Mouse (Mus musculus) hindbrain, embryonic 15.5 days (tissue): Measurements from ENCODE around the gene Lst1. TPM values are rescaled to one million over a fixed set of nuclear protein-coding genes. Genes with fewer than 3 reads are reported as not detected.

Experiments used
- ATAC-seq: fragments of 200-750 bp; cut with Nextera tagmentation; 2 replicates; pipeline ENCODE4 v1.8.0; 2017; ENCODE audit warnings: low read depth, moderate number of reproducible peaks, moderate TSS enrichment; ENCODE audit not compliant: low FRiP score
- H3K27ac ChIP-seq: fragments of 300-500 bp; sonication (generic); replicated peaks from 2 replicates; pipeline ENCODE4 v1.5.1; 2015; ENCODE audit warnings: mild to moderate bottlenecking, inconsistent platforms
- H3K27me3 ChIP-seq: fragments of 300-500 bp; sonication (generic); 2 replicates; pipeline ENCODE4 v1.6.1; 2015; ENCODE audit warnings: control low read depth, inconsistent platforms
- H3K36me3 ChIP-seq: fragments of 300-500 bp; sonication (generic); 2 replicates; pipeline ENCODE4 v1.6.1; 2015; ENCODE audit warnings: control low read depth, inconsistent platforms
- H3K4me1 ChIP-seq: fragments of 300-500 bp; sonication (generic); replicated peaks from 2 replicates; pipeline ENCODE4 v1.6.1; 2015; ENCODE audit warnings: control low read depth, inconsistent platforms
- H3K4me2 ChIP-seq: fragments of 300-500 bp; sonication (generic); 2 replicates; pipeline ENCODE4 v1.6.1; 2015; ENCODE audit warnings: moderate library complexity, mild to moderate bottlenecking, inconsistent platforms
- H3K4me3 ChIP-seq: fragments of 300-500 bp; sonication (generic); 2 replicates; pipeline ENCODE4 v1.5.1; 2015; ENCODE audit warnings: mild to moderate bottlenecking, inconsistent platforms
- H3K9ac ChIP-seq: fragments of 300-500 bp; sonication (generic); 2 replicates; pipeline ENCODE4 v1.6.1; 2015; ENCODE audit warnings: inconsistent platforms
- H3K9me3 ChIP-seq: fragments of 300-500 bp; sonication (generic); 2 replicates; pipeline ENCODE4 v1.6.1; 2016; ENCODE audit warnings: control low read depth, inconsistent platforms
- WGBS: fragments of 180-500 bp; shearing (Covaris S2); methylation state at CpG from one replicate; pipeline ENCODE4 v1.1.7; 2015; 5-methylcytosine and 5-hydroxymethylcytosine counted together
- microRNA-seq: library from miRNA; unstranded; fragments of <30 nt; microRNA quantifications from one replicate; pipeline ENCODE4, GENCODE M21; 2016
- polyA plus RNA-seq: library from polyadenylated mRNA; unstranded; fragments of >200 nt; fragmentation: Nextera tagmentation; extraction: Ambion mirVana; gene quantifications from 2 replicates; pipeline ENCODE4 v1.2.1, GENCODE M21; 2015

Lst1 gene
- polyA plus RNA-seq, 1 experiment from 2014 or later: 5.6 TPM

- no peak overlapping the region for H3K27ac ChIP-seq
- WGBS: 97% methylated on average over 9 of the region's 9 CpGs
- no peak for ATAC-seq
- no peaks in the 10 kb centered on the region for H3K4me1 ChIP-seq
- H3K4me2 ChIP-seq: no peak overlapping the region
- no peak overlapping the region for H3K4me3 ChIP-seq
- no peaks in the 10 kb centered on the region for H3K9me3 ChIP-seq
- H3K27me3 ChIP-seq: no peaks in the 10 kb centered on the region
- no peak overlapping the region for H3K9ac ChIP-seq
- H3K36me3 ChIP-seq: peaks cover 94% of the 10 kb centered on the region
Measured at GRCm38 (mm10) chr17:35153077-35153476, 35.2 kb downstream of the Lst1 start.

- WGBS: 96% methylated on average over 4 of the region's 4 CpGs
- Histone ChIP-seq H3K9me3 (no peaks in the 10 kb centered on the region), H3K36me3 (peaks cover 91% of the 10 kb centered on the region), H3K27ac (no peak overlapping the region), H3K4me2 (no peak overlapping the region), H3K4me3 (no peak overlapping the region), H3K27me3 (no peaks in the 10 kb centered on the region), H3K4me1 (no peaks in the 10 kb centered on the region), H3K9ac (no peak overlapping the region)
- no peak for ATAC-seq
Measured at GRCm38 (mm10) chr17:35152121-35152520, 36.1 kb downstream of the Lst1 start.

GRCm38 (mm10) chr17:35147922-35148639 lies 40.2 kb downstream of the Lst1 start:
- no peak overlapping the region for H3K4me3 ChIP-seq
- peaks cover 91% of the 10 kb centered on the region for H3K36me3 ChIP-seq
- no peak overlapping the region for H3K9ac ChIP-seq
- ATAC-seq: no peak
- no peak overlapping the region for H3K4me2 ChIP-seq
- no peak overlapping the region for H3K27ac ChIP-seq
- 68% methylated on average over 5 of the region's 5 CpGs for WGBS
- H3K27me3 ChIP-seq: no peaks in the 10 kb centered on the region
- H3K9me3 ChIP-seq: no peaks in the 10 kb centered on the region
- H3K4me1 ChIP-seq: no peaks in the 10 kb centered on the region

- ATAC-seq: no peak
- H3K36me3 ChIP-seq: peaks cover 91% of the 10 kb centered on the region
- no peak overlapping the region for H3K9ac ChIP-seq
- no peaks in the 10 kb centered on the region for H3K4me1 ChIP-seq
- WGBS: 64% methylated on average over 3 of the region's 3 CpGs
- H3K27me3 ChIP-seq: no peaks in the 10 kb centered on the region
- no peak overlapping the region for H3K27ac ChIP-seq
- no peak overlapping the region for H3K4me3 ChIP-seq
- no peak overlapping the region for H3K4me2 ChIP-seq
- H3K9me3 ChIP-seq: no peaks in the 10 kb centered on the region
Measured at GRCm38 (mm10) chr17:35147348-35147747, 40.9 kb downstream of the Lst1 start.

GRCm38 (mm10) chr17:35146139-35146538 lies 42.1 kb downstream of the Lst1 start:
- H3K27me3 ChIP-seq: no peaks in the 10 kb centered on the region
- H3K36me3 ChIP-seq: peaks cover 93% of the 10 kb centered on the region
- H3K9me3 ChIP-seq: no peaks in the 10 kb centered on the region
- no peak overlapping the region for H3K4me3 ChIP-seq
- no peak overlapping the region for H3K9ac ChIP-seq
- H3K4me1 ChIP-seq: no peaks in the 10 kb centered on the region
- WGBS: 89% methylated on average over 5 of the region's 5 CpGs
- H3K27ac ChIP-seq: peak overlapping the region; percentile 31; the same call in 1 of the 2 replicates
- no peak overlapping the region for H3K4me2 ChIP-seq
- no peak for ATAC-seq

GRCm38 (mm10) chr17:35141971-35142370 lies 46.3 kb downstream of the Lst1 start:
- Histone ChIP-seq H3K27ac (no peak overlapping the region), H3K36me3 (peaks cover 86% of the 10 kb centered on the region), H3K4me2 (no peak overlapping the region), H3K4me3 (no peak overlapping the region), H3K9ac (no peak overlapping the region), H3K9me3 (no peaks in the 10 kb centered on the region), H3K4me1 (peaks cover 20% of the 10 kb centered on the region), H3K27me3 (no peaks in the 10 kb centered on the region)
- 92% methylated on average over 6 of the region's 6 CpGs for WGBS
- ATAC-seq: no peak

GRCm38 (mm10) chr17:35140490-35140996 lies 47.7 kb downstream of the Lst1 start:
- WGBS: 83% methylated on average over 16 of the region's 16 CpGs
- Histone ChIP-seq H3K9ac (no peak overlapping the region), H3K9me3 (no peaks in the 10 kb centered on the region), H3K4me2 (no peak overlapping the region), H3K27me3 (no peaks in the 10 kb centered on the region), H3K4me1 (peaks cover 29% of the 10 kb centered on the region), H3K36me3 (peaks cover 72% of the 10 kb centered on the region), H3K27ac (no peak overlapping the region), H3K4me3 (no peak overlapping the region)
- no peak for ATAC-seq

GRCm38 (mm10) chr17:35139269-35139668 lies 49.0 kb downstream of the Lst1 start:
- ATAC-seq: no peak
- Histone ChIP-seq H3K4me1 (peaks cover 29% of the 10 kb centered on the region), H3K27ac (no peak overlapping the region), H3K27me3 (no peaks in the 10 kb centered on the region), H3K9me3 (no peaks in the 10 kb centered on the region), H3K9ac (no peak overlapping the region), H3K36me3 (peaks cover 59% of the 10 kb centered on the region), H3K4me3 (no peak overlapping the region), H3K4me2 (no peak overlapping the region)
- 97% methylated on average over 3 of the region's 3 CpGs for WGBS

- peak; percentile 78 for ATAC-seq
- H3K27me3 ChIP-seq: no peaks in the 10 kb centered on the region
- H3K36me3 ChIP-seq: peaks cover 24% of the 10 kb centered on the region
- H3K4me2 ChIP-seq: peak overlapping the region; percentile 91
- no peaks in the 10 kb centered on the region for H3K9me3 ChIP-seq
- peak overlapping the region; percentile 99 for H3K27ac ChIP-seq
- peaks cover 29% of the 10 kb centered on the region for H3K4me1 ChIP-seq
- H3K4me3 ChIP-seq: peak overlapping the region; percentile 88
- WGBS: under 1% methylated on average over 43 of the region's 43 CpGs
- H3K9ac ChIP-seq: peak overlapping the region; percentile 82
Measured at GRCm38 (mm10) chr17:35135591-35136320, 52.5 kb downstream of the Lst1 start.

Small RNA genes lying within 50 kb of the gene (microRNA-seq; reads per million reads assigned to microRNA genes)
- gene Mir6973a (not detected), gene Mir6974 (not detected)

Other genes with a start within 250 kb of the Lst1 start
- 0.31 and 0.51 TPM in 2 replicates for gene Hspa1b, start 229.2 kb downstream of the Lst1 start, polyA plus RNA-seq
- gene Gm20481, start 218.5 kb downstream of the Lst1 start, polyA plus RNA-seq: 1.0 TPM in 1 of 2 replicates, not detected in the other
- 12.0 and 13.1 TPM in 2 replicates for gene Hspa1a, start 216.3 kb downstream of the Lst1 start, polyA plus RNA-seq
- 1.3 and 1.8 TPM in 2 replicates for gene Hspa1l, start 215.7 kb downstream of the Lst1 start, polyA plus RNA-seq
- 109 and 113 TPM in 2 replicates for gene Lsm2, start 206.6 kb downstream of the Lst1 start, polyA plus RNA-seq
- 60.4 and 68.7 TPM in 2 replicates for gene Vars, start 187.5 kb downstream of the Lst1 start, polyA plus RNA-seq
- 0.14 TPM in 2 replicates for gene Vwa7, start 171.9 kb downstream of the Lst1 start, polyA plus RNA-seq
- gene Sapcd1, start 160.4 kb downstream of the Lst1 start, polyA plus RNA-seq: 1.6 and 2.3 TPM in 2 replicates
- gene Msh5, start 141.7 kb downstream of the Lst1 start, polyA plus RNA-seq: 1.6 and 3.4 TPM in 2 replicates
- 87.4 TPM in 2 replicates for gene Clic1, start 138.5 kb downstream of the Lst1 start, polyA plus RNA-seq
- gene Ddah2, start 129.4 kb downstream of the Lst1 start, polyA plus RNA-seq: 349 and 367 TPM in 2 replicates
- gene Ly6g6c, start 123.1 kb downstream of the Lst1 start, polyA plus RNA-seq: 0.18 TPM in 1 of 2 replicates, not detected in the other
- 0.22 and 0.25 TPM in 2 replicates for gene Mpig6b, start 122.3 kb downstream of the Lst1 start, polyA plus RNA-seq
- 0.43 and 0.53 TPM in 2 replicates for gene Ly6g6e, start 111.5 kb downstream of the Lst1 start, polyA plus RNA-seq
- gene Ly6g6d, start 110.4 kb downstream of the Lst1 start, polyA plus RNA-seq: 1.2 and 1.8 TPM in 2 replicates
- 0.24 TPM in 1 of 2 replicates, not detected in the other for gene Ly6g6f, start 102.8 kb downstream of the Lst1 start, polyA plus RNA-seq
- gene Abhd16a, start 99.2 kb downstream of the Lst1 start, polyA plus RNA-seq: 102 and 106 TPM in 2 replicates
- gene Ly6g5c, start 80.2 kb downstream of the Lst1 start, polyA plus RNA-seq: not detected in 2 replicates
- 1.1 and 1.2 TPM in 2 replicates for gene Ly6g5b, start 73.0 kb downstream of the Lst1 start, polyA plus RNA-seq
- gene Gpank1, start 67.0 kb downstream of the Lst1 start, polyA plus RNA-seq: 24.3 and 25.4 TPM in 2 replicates
- gene Csnk2b, start 66.4 kb downstream of the Lst1 start, polyA plus RNA-seq: 308 and 311 TPM in 2 replicates
- 9.3 and 10.8 TPM in 2 replicates for gene D17H6S53E, start 62.1 kb downstream of the Lst1 start, polyA plus RNA-seq
- 0.21 and 0.79 TPM in 2 replicates for gene Apom, start 56.4 kb downstream of the Lst1 start, polyA plus RNA-seq
- 70.0 and 75.7 TPM in 2 replicates for gene Bag6, start 53.3 kb downstream of the Lst1 start, polyA plus RNA-seq
- 175 and 181 TPM in 2 replicates for gene Prrc2a, start 23.5 kb downstream of the Lst1 start, polyA plus RNA-seq
- gene Aif1, start 12.4 kb downstream of the Lst1 start, polyA plus RNA-seq: 7.4 and 9.6 TPM in 2 replicates
- 0.84 and 0.97 TPM in 2 replicates for gene Ltb, start 6.0 kb upstream of the Lst1 start, polyA plus RNA-seq
- gene Tnf, start 13.6 kb upstream of the Lst1 start, polyA plus RNA-seq: 0.13 TPM in 1 of 2 replicates, not detected in the other
- 0.39 and 0.42 TPM in 2 replicates for gene Lta, start 16.9 kb upstream of the Lst1 start, polyA plus RNA-seq
- 0.43 and 0.55 TPM in 2 replicates for gene Gm16181, start 32.4 kb upstream of the Lst1 start, polyA plus RNA-seq
- 99.1 and 110 TPM in 2 replicates for gene Atp6v1g2, start 45.2 kb upstream of the Lst1 start, polyA plus RNA-seq
- 10.8 and 12.0 TPM in 2 replicates for gene Nfkbil1, start 47.4 kb upstream of the Lst1 start, polyA plus RNA-seq
- 361 and 365 TPM in 2 replicates for gene Ddx39b, start 53.3 kb upstream of the Lst1 start, polyA plus RNA-seq
- gene H2-D1, start 74.3 kb upstream of the Lst1 start, polyA plus RNA-seq: 118 and 128 TPM in 2 replicates
- gene H2-Q1, start 132.0 kb upstream of the Lst1 start, polyA plus RNA-seq: 0.39 and 0.58 TPM in 2 replicates
- gene H2-Q2, start 153.8 kb upstream of the Lst1 start, polyA plus RNA-seq: 2.5 and 3.1 TPM in 2 replicates
- gene H2-Q4, start 191.2 kb upstream of the Lst1 start, polyA plus RNA-seq: 1.0 and 1.7 TPM in 2 replicates
- gene H2-Q6, start 236.4 kb upstream of the Lst1 start, polyA plus RNA-seq: 0.60 and 1.5 TPM in 2 replicates